Mouse (Mus musculus) E14TG2a.4 (cell line): ENCODE measurements around the gene Prss12.
A peak's percentile ranks its signal among the peaks of the same experiment; 100 is the strongest.

Source experiments
- CTCF ChIP-seq: conservative IDR thresholded peaks from 2 replicates; pipeline ENCODE4 v1.5.1; 2014; ENCODE audit warnings: low read length
- NANOG ChIP-seq: IDR thresholded peaks from 2 replicates; pipeline ENCODE4 v1.6.1; 2014; ENCODE audit warnings: borderline replicate concordance, low read length, mixed read lengths
- POU5F1 ChIP-seq: IDR thresholded peaks from 2 replicates; pipeline ENCODE4 v1.6.1; 2014; ENCODE audit warnings: low read length, borderline replicate concordance

DNA sequence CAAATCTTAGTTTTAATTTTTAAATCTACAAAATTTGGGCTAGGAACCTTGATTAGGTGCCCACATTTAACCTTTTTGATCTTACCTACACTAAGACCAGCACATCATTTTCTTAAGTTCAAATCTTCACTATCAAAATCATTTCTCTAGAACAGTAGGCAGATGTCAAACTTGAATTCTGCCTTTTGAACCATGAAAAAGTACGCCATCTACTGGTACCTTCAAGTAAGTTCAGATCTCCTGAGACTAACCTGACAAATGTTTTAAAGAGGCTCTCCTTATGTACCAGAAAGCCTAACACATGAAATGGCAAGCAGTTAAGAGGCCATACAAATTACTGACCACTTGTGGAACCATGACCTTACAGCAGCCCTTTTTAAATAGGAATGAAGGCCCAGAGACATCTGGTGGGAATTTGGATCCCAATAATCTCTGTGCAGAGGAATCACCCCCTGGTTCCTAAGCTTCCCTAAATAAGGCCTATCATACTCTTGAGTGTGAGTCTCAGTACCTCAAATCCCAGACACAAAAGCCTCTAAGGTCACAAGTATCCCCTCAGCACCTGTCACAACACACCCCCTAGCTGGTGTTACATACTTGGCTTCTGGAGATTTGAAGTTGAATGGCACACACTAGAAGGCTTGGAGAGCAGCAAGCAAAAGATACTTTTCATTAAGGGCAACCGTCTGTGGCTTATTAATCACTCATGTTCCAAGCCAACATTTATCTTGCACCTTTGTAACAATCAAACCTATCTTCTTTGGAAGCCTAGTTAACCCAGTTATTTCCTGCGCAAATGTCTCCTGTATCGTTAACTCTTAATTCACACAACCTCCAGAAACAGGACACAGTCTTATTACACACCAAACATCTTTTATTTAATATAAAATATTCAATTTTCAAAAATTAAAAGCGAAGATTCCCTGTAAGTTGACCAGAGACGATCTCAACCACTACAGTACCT lies 60.3 kb downstream of the Prss12 start:
- TF ChIP-seq CTCF = peak; percentile 56
- no peak for TF ChIP-seq POU5F1
- TF ChIP-seq NANOG = no peak
